Mouse (Mus musculus): Measurements from ENCODE around the gene Susd2. TPM values are rescaled to one million over a fixed set of nuclear protein-coding genes. Genes with fewer than 3 reads are reported as not detected.

The Susd2 gene
- polyA plus RNA-seq, 1 experiment from 2014 or later = 3.6 TPM

DNA sequence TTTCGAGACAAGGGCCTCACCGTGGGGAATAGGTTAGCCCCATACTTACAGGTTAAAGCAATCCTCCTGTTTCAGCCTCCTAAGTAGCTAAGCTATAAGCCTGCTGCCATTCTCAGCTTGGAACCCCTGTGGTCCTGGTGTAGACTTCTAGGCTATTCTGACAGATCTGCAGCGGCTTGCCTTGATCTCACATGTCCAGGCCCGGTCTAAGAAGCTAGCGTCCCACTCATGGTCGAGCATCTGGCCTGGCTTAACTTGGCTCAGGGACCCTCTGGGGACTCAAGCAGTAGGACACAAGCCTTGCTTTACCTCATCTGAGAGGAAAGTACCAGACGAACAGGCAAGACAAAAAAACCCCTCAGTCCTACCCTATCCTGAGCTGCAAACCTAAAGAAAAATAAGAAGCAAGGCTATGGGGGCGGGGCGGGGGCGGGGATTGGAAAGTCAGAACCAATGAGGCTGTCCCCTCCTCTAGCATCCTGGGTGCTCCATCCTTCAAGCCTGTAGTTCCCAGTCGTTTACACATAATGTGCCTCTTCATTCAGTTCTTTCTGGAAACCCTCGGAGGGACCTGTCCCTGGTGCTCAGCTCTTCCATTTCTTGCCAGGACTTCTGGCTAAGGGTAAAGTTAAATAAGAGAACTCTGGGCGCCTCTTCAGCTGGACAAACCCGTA lies 8.7 kb downstream of the Susd2 start:
- no peak overlapping the region for H3K4me2 ChIP-seq (replicated peaks)
- no peaks in the 10 kb centered on the region for H3K4me1 ChIP-seq
- H3K9me3 ChIP-seq = no peaks in the 10 kb centered on the region
- no peak overlapping the region for H3K27ac ChIP-seq
- no peaks in the 10 kb centered on the region for H3K36me3 ChIP-seq
- H3K27me3 ChIP-seq (replicated peaks) = no peaks in the 10 kb centered on the region
- WGBS = 72% methylated on average over 14 of the region's 14 CpGs
- no peak overlapping the region for H3K9ac ChIP-seq
- no peak for ATAC-seq (ENCODE audit: low FRiP score, low read depth)
- H3K4me3 ChIP-seq = no peak overlapping the region

DNA sequence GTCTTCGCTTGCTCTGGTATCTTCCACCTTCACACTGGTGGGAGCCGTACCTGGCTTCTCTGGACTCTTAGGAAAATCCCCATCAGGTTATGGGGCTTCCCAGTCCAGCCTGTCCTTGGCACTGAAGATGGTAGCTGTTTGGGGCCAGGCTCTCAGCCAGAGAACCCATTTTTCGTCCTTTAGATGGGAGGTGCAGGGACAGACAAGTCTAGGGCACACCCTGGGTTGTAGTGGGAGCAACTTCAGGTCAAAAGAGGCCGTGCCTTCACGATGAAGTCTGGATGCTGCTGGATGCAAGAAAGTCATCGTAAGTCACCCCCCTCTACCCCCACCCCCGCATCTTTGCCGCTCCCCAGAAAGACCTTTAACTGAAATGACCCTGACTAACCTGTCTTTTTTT lies 9.2 kb downstream of the Susd2 start:
- no peak overlapping the region for H3K9ac ChIP-seq
- H3K27me3 ChIP-seq (replicated peaks) = no peaks in the 10 kb centered on the region
- ATAC-seq (ENCODE audit: low FRiP score, low read depth) = no peak
- no peaks in the 10 kb centered on the region for H3K4me1 ChIP-seq
- H3K9me3 ChIP-seq = no peaks in the 10 kb centered on the region
- no peaks in the 10 kb centered on the region for H3K36me3 ChIP-seq
- H3K4me3 ChIP-seq = no peak overlapping the region
- H3K27ac ChIP-seq = no peak overlapping the region
- H3K4me2 ChIP-seq (replicated peaks) = no peak overlapping the region
- 94% methylated on average over 8 of the region's 8 CpGs for WGBS

DNA sequence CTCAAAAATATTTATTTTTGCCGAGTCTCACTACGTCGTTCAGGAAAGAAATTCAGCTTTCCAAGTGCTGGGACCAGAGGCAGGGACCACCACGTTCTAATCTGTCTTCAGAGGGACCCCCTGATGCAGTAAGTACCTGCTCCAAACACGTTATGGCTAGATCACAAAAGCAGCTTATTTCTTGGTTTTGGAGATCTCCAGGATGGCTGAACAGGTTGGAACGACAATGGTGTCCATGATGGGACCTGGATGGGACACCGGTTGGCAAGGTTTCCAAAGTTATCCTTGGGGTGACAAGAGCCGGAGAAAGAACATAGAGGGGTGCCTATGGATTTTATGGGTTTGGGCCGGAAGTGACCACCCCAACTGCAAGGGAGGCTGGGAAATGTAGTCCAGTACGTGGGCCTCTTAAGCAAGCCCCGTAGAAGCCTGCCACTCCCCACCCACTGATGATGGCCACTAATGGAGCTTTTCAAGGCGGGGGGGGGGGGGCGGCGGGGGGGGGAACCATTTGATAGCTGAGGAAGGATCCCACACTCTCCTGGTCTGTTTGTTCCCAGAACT lies 10.2 kb downstream of the Susd2 start:
- H3K27me3 ChIP-seq (replicated peaks) = no peaks in the 10 kb centered on the region
- no peaks in the 10 kb centered on the region for H3K36me3 ChIP-seq
- no peaks in the 10 kb centered on the region for H3K9me3 ChIP-seq
- H3K4me3 ChIP-seq = no peak overlapping the region
- ATAC-seq (ENCODE audit: low FRiP score, low read depth) = no peak
- WGBS = 74% methylated on average over 14 of the region's 14 CpGs
- no peak overlapping the region for H3K9ac ChIP-seq
- H3K4me1 ChIP-seq = no peaks in the 10 kb centered on the region
- H3K27ac ChIP-seq = no peak overlapping the region
- H3K4me2 ChIP-seq (replicated peaks) = no peak overlapping the region

DNA sequence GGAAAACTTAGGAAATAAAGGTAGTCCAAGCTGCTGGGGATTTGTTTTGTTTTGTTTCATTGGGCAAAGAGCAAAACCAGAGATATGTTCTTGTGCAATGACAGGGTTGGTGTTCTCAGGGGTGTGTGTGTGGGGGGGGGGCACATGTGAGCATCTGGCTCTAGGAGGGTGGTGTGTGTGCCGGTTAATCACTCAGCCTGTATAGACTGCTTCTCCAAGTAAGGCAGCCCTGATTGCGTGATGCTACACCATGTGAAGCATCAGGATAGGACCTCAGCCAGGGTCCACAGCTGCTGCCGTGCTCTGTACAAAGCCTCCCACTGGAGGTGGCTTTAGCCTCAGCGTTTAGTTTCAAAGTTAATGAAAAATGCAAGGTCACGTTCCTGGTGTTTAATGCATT lies 10.8 kb downstream of the Susd2 start:
- Histone ChIP-seq H3K4me3 (no peak overlapping the region), H3K27me3 (replicated peaks) (no peaks in the 10 kb centered on the region), H3K9ac (no peak overlapping the region), H3K4me1 (no peaks in the 10 kb centered on the region), H3K9me3 (no peaks in the 10 kb centered on the region), H3K4me2 (replicated peaks) (no peak overlapping the region), H3K36me3 (no peaks in the 10 kb centered on the region), H3K27ac (no peak overlapping the region)
- no peak for ATAC-seq (ENCODE audit: low FRiP score, low read depth)
- WGBS = 77% methylated on average over 5 of the region's 5 CpGs

DNA sequence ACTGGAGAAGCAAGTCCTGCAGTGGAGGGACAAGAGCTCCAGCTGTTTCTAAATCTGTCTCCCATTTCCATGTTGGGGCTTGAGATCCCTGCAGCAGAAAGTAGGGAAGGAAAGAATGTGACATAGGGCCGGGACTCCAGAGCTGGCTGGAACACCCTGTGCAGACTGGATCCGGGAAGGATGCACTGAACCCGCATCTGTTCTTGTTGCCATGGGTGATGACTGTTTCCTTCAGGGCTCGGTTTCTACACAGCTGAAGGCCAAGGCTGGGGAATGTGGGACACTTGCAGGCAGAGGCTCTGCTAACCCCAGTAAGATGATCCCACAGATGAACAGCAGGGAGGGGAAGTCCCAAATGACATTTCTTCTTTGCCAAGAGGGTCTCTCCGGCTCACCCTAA lies 11.2 kb downstream of the Susd2 start:
- Histone ChIP-seq H3K4me1 (no peaks in the 10 kb centered on the region), H3K27me3 (replicated peaks) (no peaks in the 10 kb centered on the region), H3K9me3 (no peaks in the 10 kb centered on the region), H3K4me2 (replicated peaks) (no peak overlapping the region), H3K9ac (no peak overlapping the region), H3K4me3 (no peak overlapping the region), H3K36me3 (no peaks in the 10 kb centered on the region), H3K27ac (no peak overlapping the region)
- no peak for ATAC-seq (ENCODE audit: low FRiP score, low read depth)
- WGBS = 59% methylated on average over 5 of the region's 5 CpGs

DNA sequence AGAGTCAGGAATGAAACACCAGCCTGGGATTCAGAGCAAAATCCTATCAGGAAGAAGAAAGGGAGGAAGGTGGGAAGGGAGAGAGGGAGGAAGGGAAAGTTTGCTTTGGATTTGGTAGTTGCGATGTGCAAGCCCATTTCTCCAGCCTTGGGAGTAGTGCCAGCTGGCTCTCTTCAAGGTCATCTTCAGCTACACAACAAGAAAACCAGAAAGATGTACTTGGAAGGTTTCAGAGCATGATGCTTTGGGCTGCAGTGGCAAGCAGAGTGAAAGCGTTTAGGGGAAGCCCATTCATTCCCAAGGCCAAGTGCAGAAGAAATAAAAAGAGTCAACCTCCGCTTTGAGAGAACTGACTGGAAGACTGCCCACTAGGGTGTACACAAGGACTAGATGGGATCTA lies 16.3 kb downstream of the Susd2 start:
- no peak overlapping the region for H3K9ac ChIP-seq
- no peak overlapping the region for H3K4me2 ChIP-seq (replicated peaks)
- no peaks in the 10 kb centered on the region for H3K4me1 ChIP-seq
- WGBS = 86% methylated on average over 3 of the region's 3 CpGs
- H3K36me3 ChIP-seq = no peaks in the 10 kb centered on the region
- H3K27ac ChIP-seq = no peak overlapping the region
- H3K4me3 ChIP-seq = no peak overlapping the region
- H3K9me3 ChIP-seq = no peaks in the 10 kb centered on the region
- no peak for ATAC-seq (ENCODE audit: low FRiP score, low read depth)
- no peaks in the 10 kb centered on the region for H3K27me3 ChIP-seq (replicated peaks)

DNA sequence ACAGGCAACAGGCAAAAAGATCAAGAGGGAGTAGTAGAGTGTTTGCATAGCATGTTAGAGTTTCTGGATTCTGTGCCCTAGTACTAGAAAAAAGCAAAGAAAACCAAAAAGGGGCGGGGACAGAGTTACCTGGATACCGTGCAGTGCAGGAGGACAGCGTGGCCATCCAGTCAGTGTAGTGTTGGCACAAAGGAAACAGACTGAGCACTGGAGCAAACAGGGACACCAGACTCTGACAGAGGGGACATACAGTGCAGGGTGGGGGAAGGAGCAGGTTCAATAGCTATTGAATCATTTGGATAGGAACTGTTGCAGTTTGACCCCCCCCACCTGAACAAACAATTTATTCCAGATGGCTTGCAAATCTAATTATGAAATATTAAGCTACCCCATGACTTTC lies 16.8 kb downstream of the Susd2 start:
- no peak overlapping the region for H3K4me2 ChIP-seq (replicated peaks)
- H3K27me3 ChIP-seq (replicated peaks) = no peaks in the 10 kb centered on the region
- no peak for ATAC-seq (ENCODE audit: low FRiP score, low read depth)
- H3K27ac ChIP-seq = no peak overlapping the region
- no peaks in the 10 kb centered on the region for H3K36me3 ChIP-seq
- H3K9ac ChIP-seq = no peak overlapping the region
- no peaks in the 10 kb centered on the region for H3K4me1 ChIP-seq
- no peak overlapping the region for H3K4me3 ChIP-seq
- no peaks in the 10 kb centered on the region for H3K9me3 ChIP-seq
- 77% methylated on average over 3 of the region's 3 CpGs for WGBS

DNA sequence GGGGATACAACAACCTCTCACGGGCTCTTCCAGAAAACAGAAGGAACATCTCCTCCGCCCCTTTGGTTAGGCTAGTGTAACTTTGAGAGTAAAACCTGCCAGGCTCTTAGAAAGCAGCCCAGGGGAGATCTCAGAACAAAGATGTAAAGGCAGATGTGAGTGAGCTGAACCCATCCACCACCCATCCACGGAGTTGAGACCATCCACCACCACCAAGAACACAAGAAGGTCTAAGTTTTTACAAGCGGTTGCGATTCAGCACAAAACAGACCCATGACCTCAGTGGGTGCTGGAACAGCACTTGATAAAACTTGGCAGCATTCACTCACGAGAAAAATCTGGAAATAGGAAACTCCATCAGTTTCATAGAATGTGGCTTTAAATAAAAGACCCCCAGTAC lies 17.9 kb downstream of the Susd2 start:
- ATAC-seq (ENCODE audit: low FRiP score, low read depth) = no peak
- Histone ChIP-seq H3K27me3 (replicated peaks) (no peaks in the 10 kb centered on the region), H3K27ac (no peak overlapping the region)

DNA sequence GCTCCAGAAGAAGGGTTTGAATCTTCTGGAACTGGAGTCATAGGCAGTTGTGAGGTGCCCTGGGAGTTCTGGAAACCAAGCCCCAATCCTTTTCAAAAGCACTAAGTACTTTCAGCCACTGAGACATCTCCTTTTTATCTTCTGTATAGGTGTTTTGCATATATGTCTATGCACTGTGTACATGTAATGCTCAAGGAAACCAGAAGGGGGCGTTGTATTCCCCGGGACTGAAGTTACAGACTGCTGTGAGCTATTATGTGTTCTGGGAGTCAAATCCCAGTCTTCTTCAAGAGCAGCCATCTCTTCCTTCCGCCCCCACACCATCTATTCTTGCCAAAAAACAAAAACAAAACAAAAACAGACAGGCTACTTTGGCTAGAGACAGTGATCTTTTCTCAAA lies 23.0 kb downstream of the Susd2 start:
- H3K9me3 ChIP-seq = no peaks in the 10 kb centered on the region
- no peak overlapping the region for H3K4me2 ChIP-seq (replicated peaks)
- WGBS = 56% methylated on average over 3 of the region's 3 CpGs
- no peaks in the 10 kb centered on the region for H3K36me3 ChIP-seq
- no peak overlapping the region for H3K27ac ChIP-seq
- H3K27me3 ChIP-seq (replicated peaks) = no peaks in the 10 kb centered on the region
- no peaks in the 10 kb centered on the region for H3K4me1 ChIP-seq
- no peak overlapping the region for H3K9ac ChIP-seq
- H3K4me3 ChIP-seq = no peak overlapping the region
- ATAC-seq (ENCODE audit: low FRiP score, low read depth) = no peak

More for the DNA sequence above, 17.9 kb downstream of the Susd2 start:
- no peak overlapping the region for H3K9ac ChIP-seq
- H3K4me3 ChIP-seq = no peak overlapping the region
- H3K4me1 ChIP-seq = no peaks in the 10 kb centered on the region
- WGBS = 68% methylated on average over 6 of the region's 6 CpGs
- H3K9me3 ChIP-seq = no peaks in the 10 kb centered on the region
- no peak overlapping the region for H3K4me2 ChIP-seq (replicated peaks)
- H3K36me3 ChIP-seq = no peaks in the 10 kb centered on the region

DNA sequence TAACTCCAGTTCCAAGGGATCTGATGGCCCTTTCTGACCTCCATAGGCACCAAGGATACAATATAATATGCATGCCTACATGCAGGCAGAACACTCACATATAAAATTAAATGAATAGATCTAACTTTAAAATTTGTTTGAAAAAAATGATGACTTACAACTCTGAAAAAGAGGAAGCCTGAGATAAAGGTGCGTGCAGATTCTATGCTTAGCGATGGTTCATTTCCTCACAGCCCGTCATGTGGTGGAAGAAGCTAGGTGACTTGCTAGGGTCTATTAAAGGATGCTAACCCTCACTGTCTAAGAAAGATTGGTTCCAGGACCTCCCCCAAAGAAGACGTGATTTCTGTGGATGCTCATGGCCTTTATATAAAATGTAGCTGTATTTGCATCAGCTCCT lies 27.8 kb downstream of the Susd2 start:
- WGBS = 92% methylated on average over 4 of the region's 4 CpGs
- Histone ChIP-seq H3K4me3 (no peak overlapping the region), H3K9me3 (no peaks in the 10 kb centered on the region), H3K4me2 (replicated peaks) (no peak overlapping the region), H3K27ac (no peak overlapping the region), H3K36me3 (no peaks in the 10 kb centered on the region), H3K4me1 (no peaks in the 10 kb centered on the region), H3K9ac (no peak overlapping the region), H3K27me3 (replicated peaks) (no peaks in the 10 kb centered on the region)
- no peak for ATAC-seq (ENCODE audit: low FRiP score, low read depth)

DNA sequence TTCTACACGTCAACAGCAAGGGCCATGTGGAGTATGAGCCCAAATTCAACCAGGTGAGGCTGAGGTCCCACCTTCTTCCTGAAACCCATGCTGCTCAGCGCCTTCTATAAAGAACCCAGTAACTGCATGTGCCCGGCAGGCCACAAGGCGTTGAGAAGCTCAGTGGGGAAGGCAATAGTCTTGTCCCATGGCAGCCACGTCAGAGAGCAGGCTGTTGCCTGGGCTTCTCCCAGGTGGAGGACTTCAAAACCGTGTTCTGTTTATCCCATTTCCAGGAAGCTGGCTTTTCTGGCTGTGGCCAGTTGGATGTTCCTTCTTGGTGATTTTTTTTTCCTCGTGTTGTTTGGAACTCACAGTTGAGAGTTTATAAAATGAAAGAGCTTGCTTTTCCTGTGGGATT lies 33.3 kb downstream of the Susd2 start:
- Histone ChIP-seq H3K4me1 (no peaks in the 10 kb centered on the region), H3K27me3 (replicated peaks) (no peaks in the 10 kb centered on the region), H3K27ac (no peak overlapping the region), H3K9me3 (no peaks in the 10 kb centered on the region), H3K36me3 (no peaks in the 10 kb centered on the region), H3K4me2 (replicated peaks) (no peak overlapping the region), H3K4me3 (no peak overlapping the region), H3K9ac (no peak overlapping the region)
- no peak for ATAC-seq (ENCODE audit: low FRiP score, low read depth)
- WGBS = 68% methylated on average over 7 of the region's 7 CpGs

DNA sequence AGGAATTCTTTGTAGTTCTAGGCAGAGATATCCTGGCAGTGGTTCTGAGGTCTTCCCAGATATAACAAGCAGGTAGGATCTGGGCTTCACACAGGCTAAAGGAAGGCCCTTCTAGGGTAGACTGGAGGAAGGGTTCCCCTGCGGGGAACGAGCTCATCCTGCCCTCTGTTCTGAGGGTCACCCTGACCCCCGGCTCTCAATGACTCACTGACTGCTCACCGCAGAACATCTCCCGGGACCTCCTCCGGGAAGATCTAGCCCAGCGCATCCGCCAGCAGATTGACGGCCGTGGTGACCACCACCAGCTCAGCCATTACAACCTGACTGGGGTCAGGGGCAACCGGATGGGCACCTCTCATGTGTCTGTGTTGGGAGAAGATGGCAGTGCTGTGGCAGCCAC lies 34.8 kb downstream of the Susd2 start:
- no peak for ATAC-seq (ENCODE audit: low FRiP score, low read depth)
- no peaks in the 10 kb centered on the region for H3K36me3 ChIP-seq

DNA sequence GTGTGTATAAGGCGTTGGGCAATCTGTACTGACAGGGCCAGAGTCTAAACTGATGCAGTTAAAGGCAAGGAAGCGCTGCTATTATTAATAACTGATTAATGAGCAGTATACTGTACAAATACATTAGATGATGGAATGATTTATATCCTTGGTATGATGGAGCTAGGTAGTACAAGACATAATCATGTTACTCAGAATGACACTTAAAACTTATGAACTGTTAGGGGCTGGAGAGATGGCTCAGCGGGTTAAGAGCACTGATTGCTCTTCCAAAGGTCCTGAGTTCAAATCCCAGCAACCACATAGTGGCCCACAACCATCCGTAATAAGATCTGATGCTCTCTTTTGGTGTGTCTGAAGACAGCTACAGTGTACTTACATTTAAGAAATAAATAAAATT lies 36.6 kb downstream of the Susd2 start:
- H3K9me3 ChIP-seq = no peaks in the 10 kb centered on the region
- H3K4me1 ChIP-seq = no peaks in the 10 kb centered on the region
- H3K9ac ChIP-seq = no peak overlapping the region
- H3K27me3 ChIP-seq (replicated peaks) = no peaks in the 10 kb centered on the region
- H3K4me3 ChIP-seq = no peak overlapping the region
- no peak overlapping the region for H3K4me2 ChIP-seq (replicated peaks)
- H3K27ac ChIP-seq = no peak overlapping the region
- WGBS = 85% methylated on average over 4 of the region's 4 CpGs
- no peak for ATAC-seq (ENCODE audit: low FRiP score, low read depth)
- no peaks in the 10 kb centered on the region for H3K36me3 ChIP-seq

More for the DNA sequence above, 34.8 kb downstream of the Susd2 start:
- Histone ChIP-seq H3K4me1 (no peaks in the 10 kb centered on the region), H3K4me3 (no peak overlapping the region), H3K9ac (no peak overlapping the region), H3K27me3 (replicated peaks) (no peaks in the 10 kb centered on the region), H3K4me2 (replicated peaks) (no peak overlapping the region), H3K27ac (no peak overlapping the region), H3K9me3 (no peaks in the 10 kb centered on the region)
- WGBS = 90% methylated on average over 11 of the region's 11 CpGs

Measured in neural tube, embryonic 12.5 days (tissue).